Mouse (Mus musculus) liver, embryonic 11.5 days (tissue): ENCODE results near the gene Tln2. TPM values are rescaled to one million over a fixed set of nuclear protein-coding genes. Genes with fewer than 3 reads are reported as not detected.

Experiments
- ATAC-seq: fragments of 200-750 bp; cut with Nextera tagmentation; replicated peaks from 2 replicates; pipeline ENCODE4 v1.8.0; 2017; ENCODE audit warnings: moderate number of reproducible peaks, mild to moderate bottlenecking, moderate TSS enrichment, moderate library complexity; ENCODE audit not compliant: low FRiP score
- DNase-seq: peaks from one replicate; pipeline ENCODE4 v3.0.0-alpha.2; 2017; ENCODE audit warnings: low spot score
- H3K27ac ChIP-seq: fragments of 300-500 bp; sonication (generic); 2 replicates; pipeline ENCODE4 v1.5.1; 2014; ENCODE audit warnings: mild to moderate bottlenecking, low read depth, low read length, control low read depth
- H3K27me3 ChIP-seq: fragments of 300-500 bp; sonication (generic); replicated peaks from 2 replicates; pipeline ENCODE4 v1.6.1; 2014; ENCODE audit warnings: low read length, mixed read lengths; ENCODE audit not compliant: control insufficient read depth, insufficient read depth
- H3K36me3 ChIP-seq: fragments of 300-500 bp; sonication (generic); 2 replicates; pipeline ENCODE4 v1.6.1; 2014; ENCODE audit warnings: mild to moderate bottlenecking, low read length, moderate library complexity, mixed read lengths; ENCODE audit not compliant: control insufficient read depth, insufficient read depth
- H3K4me1 ChIP-seq: fragments of 300-500 bp; sonication (generic); replicated peaks from 2 replicates; pipeline ENCODE4 v1.6.1; 2014; ENCODE audit warnings: low read length, mixed read lengths; ENCODE audit not compliant: control insufficient read depth, insufficient read depth
- H3K4me2 ChIP-seq: fragments of 300-500 bp; sonication (generic); 2 replicates; pipeline ENCODE4 v1.6.1; 2014; ENCODE audit warnings: mild to moderate bottlenecking, control low read depth, moderate library complexity
- H3K4me3 ChIP-seq: fragments of 300-500 bp; sonication (generic); 2 replicates; pipeline ENCODE4 v1.5.1; 2014; ENCODE audit warnings: low read depth, low read length, control low read depth
- H3K9ac ChIP-seq: fragments of 300-500 bp; sonication (generic); 2 replicates; pipeline ENCODE4 v1.6.1; 2014; ENCODE audit warnings: low read depth, low read length, control low read depth
- H3K9me3 ChIP-seq: fragments of 300-500 bp; sonication (generic); 2 replicates; pipeline ENCODE4 v1.6.1; 2016; ENCODE audit warnings: low read length, inconsistent platforms, mixed read lengths; ENCODE audit not compliant: control insufficient read depth
- WGBS: fragments of 180-500 bp; shearing (Covaris S2); extraction: QIAGEN DNeasy Blood & Tissue Kit; methylation state at CpG from one replicate; pipeline ENCODE4 v1.1.7; 2014; 5-methylcytosine and 5-hydroxymethylcytosine counted together
- polyA plus RNA-seq: library from polyadenylated mRNA; unstranded; fragments of >200 nt; fragmentation: Nextera tagmentation; extraction: Ambion mirVana; gene quantifications from 2 replicates; pipeline ENCODE4 v1.2.1, GENCODE M21; 2014

Gene Tln2
- polyA plus RNA-seq, 1 experiment from 2014 or later = 12.7 TPM

- ATAC-seq (no peak), DNase-seq (no peak)
- H3K27ac ChIP-seq = no peak overlapping the region
- 82% methylated on average over 9 of the region's 9 CpGs for WGBS
- no peak overlapping the region for H3K4me3 ChIP-seq
- H3K36me3 ChIP-seq = no peaks in the 10 kb centered on the region
- H3K4me2 ChIP-seq = no peak overlapping the region
- H3K27me3 ChIP-seq = no peaks in the 10 kb centered on the region
- H3K9ac ChIP-seq = no peak overlapping the region
- no peaks in the 10 kb centered on the region for H3K4me1 ChIP-seq
- no peaks in the 10 kb centered on the region for H3K9me3 ChIP-seq
Measured at GRCm38 (mm10) chr9:67384028-67384590, 175.4 kb downstream of the Tln2 start.

GRCm38 (mm10) chr9:67380095-67380494, 179.4 kb downstream of the Tln2 start:
- Histone ChIP-seq H3K4me2 (no peak overlapping the region), H3K9ac (no peak overlapping the region), H3K9me3 (no peaks in the 10 kb centered on the region), H3K36me3 (no peaks in the 10 kb centered on the region), H3K4me1 (no peaks in the 10 kb centered on the region), H3K27me3 (no peaks in the 10 kb centered on the region), H3K4me3 (no peak overlapping the region), H3K27ac (no peak overlapping the region)
- WGBS = 53% methylated on average over 5 of the region's 5 CpGs
- no peak for ATAC-seq
- DNase-seq = no peak

- DNase-seq = no peak
- WGBS = 88% methylated on average over 5 of the region's 5 CpGs
- H3K4me3 ChIP-seq = no peak overlapping the region
Measured at GRCm38 (mm10) chr9:67378772-67379171, 180.7 kb downstream of the Tln2 start.

GRCm38 (mm10) chr9:67368078-67368477, 191.4 kb downstream of the Tln2 start:
- H3K36me3 ChIP-seq = 0 out of 2 replicates have a peak, but pooled peaks cover 2% of the 10 kb centered on the region

More at GRCm38 (mm10) chr9:67378772-67379171, 180.7 kb downstream of the Tln2 start:
- Histone ChIP-seq H3K4me2 (no peak overlapping the region), H3K27ac (no peak overlapping the region), H3K27me3 (no peaks in the 10 kb centered on the region), H3K4me1 (no peaks in the 10 kb centered on the region), H3K9me3 (no peaks in the 10 kb centered on the region), H3K36me3 (no peaks in the 10 kb centered on the region), H3K9ac (no peak overlapping the region)
- no peak for ATAC-seq

GRCm38 (mm10) chr9:67362511-67362910, 197.0 kb downstream of the Tln2 start:
- no peak for DNase-seq
- Histone ChIP-seq H3K4me3 (no peak overlapping the region), H3K4me1 (no peaks in the 10 kb centered on the region), H3K27ac (no peak overlapping the region), H3K27me3 (no peaks in the 10 kb centered on the region), H3K36me3 (no peaks in the 10 kb centered on the region), H3K4me2 (no peak overlapping the region), H3K9me3 (no peaks in the 10 kb centered on the region), H3K9ac (no peak overlapping the region)
- 87% methylated on average over 10 of the region's 10 CpGs for WGBS
- ATAC-seq = no peak

More at GRCm38 (mm10) chr9:67368078-67368477, 191.4 kb downstream of the Tln2 start:
- ATAC-seq = no peak
- Histone ChIP-seq H3K4me2 (no peak overlapping the region), H3K9ac (no peak overlapping the region), H3K4me3 (no peak overlapping the region), H3K4me1 (no peaks in the 10 kb centered on the region), H3K27me3 (no peaks in the 10 kb centered on the region), H3K27ac (no peak overlapping the region), H3K9me3 (no peaks in the 10 kb centered on the region; the same call in 1 of the 2 replicates)
- 74% methylated on average over 3 of the region's 3 CpGs for WGBS
- DNase-seq = no peak

- Histone ChIP-seq H3K9ac (no peak overlapping the region), H3K27me3 (no peaks in the 10 kb centered on the region), H3K9me3 (no peaks in the 10 kb centered on the region), H3K4me1 (no peaks in the 10 kb centered on the region), H3K4me2 (no peak overlapping the region), H3K36me3 (no peaks in the 10 kb centered on the region), H3K27ac (no peak overlapping the region), H3K4me3 (no peak overlapping the region)
- ATAC-seq (no peak), DNase-seq (no peak)
- 76% methylated on average over 2 of the region's 2 CpGs for WGBS
Measured at GRCm38 (mm10) chr9:67362053-67362452, 197.4 kb downstream of the Tln2 start.

- DNase-seq (no peak), ATAC-seq (no peak)
- H3K27ac ChIP-seq = no peak overlapping the region
- no peak overlapping the region for H3K9ac ChIP-seq
- no peaks in the 10 kb centered on the region for H3K27me3 ChIP-seq
- WGBS = 80% methylated on average over 5 of the region's 5 CpGs
- no peaks in the 10 kb centered on the region for H3K9me3 ChIP-seq
- no peak overlapping the region for H3K4me2 ChIP-seq
- H3K36me3 ChIP-seq = no peaks in the 10 kb centered on the region
- H3K4me3 ChIP-seq = no peak overlapping the region
- H3K4me1 ChIP-seq = no peaks in the 10 kb centered on the region
Measured at GRCm38 (mm10) chr9:67361511-67361910, 198.0 kb downstream of the Tln2 start.

- no peak for ATAC-seq
- Histone ChIP-seq H3K4me3 (no peak overlapping the region), H3K27ac (no peak overlapping the region), H3K36me3 (no peaks in the 10 kb centered on the region), H3K27me3 (no peaks in the 10 kb centered on the region), H3K9ac (no peak overlapping the region), H3K4me2 (no peak overlapping the region), H3K9me3 (no peaks in the 10 kb centered on the region), H3K4me1 (no peaks in the 10 kb centered on the region)
- no peak for DNase-seq
- WGBS = 86% methylated on average over 14 of the region's 14 CpGs
Measured at GRCm38 (mm10) chr9:67354356-67354755, 205.1 kb downstream of the Tln2 start.

- no peak overlapping the region for H3K9ac ChIP-seq
- WGBS = 80% methylated on average over 7 of the region's 7 CpGs
Measured at GRCm38 (mm10) chr9:67353365-67353764, 206.1 kb downstream of the Tln2 start.

More at GRCm38 (mm10) chr9:67353365-67353764, 206.1 kb downstream of the Tln2 start:
- no peak overlapping the region for H3K27ac ChIP-seq
- DNase-seq = no peak
- H3K4me3 ChIP-seq = no peak overlapping the region
- ATAC-seq = no peak
- no peaks in the 10 kb centered on the region for H3K27me3 ChIP-seq
- no peak overlapping the region for H3K4me2 ChIP-seq
- H3K36me3 ChIP-seq = no peaks in the 10 kb centered on the region
- no peaks in the 10 kb centered on the region for H3K4me1 ChIP-seq
- H3K9me3 ChIP-seq = no peaks in the 10 kb centered on the region
